Mouse (Mus musculus) midbrain, embryonic 11.5 days (tissue): ENCODE measurements around the gene Grk5. TPM values are rescaled to one million over a fixed set of nuclear protein-coding genes. Genes with fewer than 3 reads are reported as not detected.

ENCODE experiments used
- ATAC-seq: fragments of 200-750 bp; cut with Nextera tagmentation; 2 replicates; pipeline ENCODE4 v1.8.0; 2017; ENCODE audit warnings: moderate TSS enrichment, moderate library complexity; ENCODE audit not compliant: low FRiP score
- DNase-seq: peaks from one replicate; pipeline ENCODE4 v3.0.0; 2015; ENCODE audit warnings: low spot score; ENCODE audit errors: missing footprints
- H3K27ac ChIP-seq: fragments of 300-500 bp; sonication (generic); 2 replicates; pipeline ENCODE4 v1.5.1; 2014; ENCODE audit warnings: low read depth, low read length
- H3K27me3 ChIP-seq: fragments of 300-500 bp; sonication (generic); 2 replicates; pipeline ENCODE4 v1.6.1; 2014; ENCODE audit warnings: mild to moderate bottlenecking, low read length, moderate library complexity, mixed read lengths; ENCODE audit not compliant: control insufficient read depth, insufficient read depth
- H3K36me3 ChIP-seq: fragments of 300-500 bp; sonication (generic); 2 replicates; pipeline ENCODE4 v1.6.1; 2014; ENCODE audit warnings: mild to moderate bottlenecking, low read length, moderate library complexity, mixed read lengths; ENCODE audit not compliant: control insufficient read depth, insufficient read depth
- H3K4me1 ChIP-seq: fragments of 300-500 bp; sonication (generic); 2 replicates; pipeline ENCODE4 v1.6.1; 2014; ENCODE audit warnings: low read length; ENCODE audit not compliant: control insufficient read depth, insufficient read depth
- H3K4me2 ChIP-seq: fragments of 300-500 bp; sonication (generic); 2 replicates; pipeline ENCODE4 v1.6.1; 2014; ENCODE audit warnings: mild to moderate bottlenecking, moderate library complexity
- H3K4me3 ChIP-seq: fragments of 300-500 bp; sonication (generic); 2 replicates; pipeline ENCODE4 v1.5.1; 2014; ENCODE audit warnings: low read depth, low read length
- H3K9ac ChIP-seq: fragments of 300-500 bp; sonication (generic); 2 replicates; pipeline ENCODE4 v1.6.1; 2014; ENCODE audit warnings: low read length
- H3K9me3 ChIP-seq: fragments of 300-500 bp; sonication (generic); 2 replicates; pipeline ENCODE4 v1.6.1; 2016; ENCODE audit warnings: low read length; ENCODE audit not compliant: control insufficient read depth
- WGBS: fragments of 180-500 bp; shearing (Covaris S2); extraction: QIAGEN DNeasy Blood & Tissue Kit; methylation state at CpG from one replicate; pipeline ENCODE4 v1.1.7; 2014; 5-methylcytosine and 5-hydroxymethylcytosine counted together
- polyA plus RNA-seq: library from polyadenylated mRNA; unstranded; fragments of >200 nt; fragmentation: Nextera tagmentation; extraction: Ambion mirVana; gene quantifications from 2 replicates; pipeline ENCODE4 v1.2.1, GENCODE M21; 2014

Gene Grk5
- polyA plus RNA-seq, 1 experiment from 2014 or later: 2.7 TPM

- no peak for DNase-seq
- H3K9ac ChIP-seq: no peak overlapping the region
- H3K27me3 ChIP-seq: no peaks in the 10 kb centered on the region
- no peak overlapping the region for H3K27ac ChIP-seq
- no peaks in the 10 kb centered on the region for H3K4me1 ChIP-seq
- ATAC-seq: no peak
- 89% methylated on average over 2 of the region's 2 CpGs for whole genome bisulfite sequencing
- H3K9me3 ChIP-seq: no peaks in the 10 kb centered on the region
- no peak overlapping the region for H3K4me2 ChIP-seq
- H3K36me3 ChIP-seq: no peaks in the 10 kb centered on the region
- H3K4me3 ChIP-seq: no peak overlapping the region
Observed at GRCm38 (mm10) chr19:61085217-61085616, 195.7 kb downstream of the Grk5 start.

GRCm38 (mm10) chr19:61087781-61088180 lies 198.2 kb downstream of the Grk5 start:
- Histone ChIP-seq H3K4me1 (no peaks in the 10 kb centered on the region), H3K27ac (no peak overlapping the region), H3K9me3 (no peaks in the 10 kb centered on the region), H3K4me3 (no peak overlapping the region), H3K4me2 (no peak overlapping the region), H3K27me3 (no peaks in the 10 kb centered on the region), H3K36me3 (no peaks in the 10 kb centered on the region), H3K9ac (no peak overlapping the region)
- WGBS: 93% methylated on average over 1 of the region's 1 CpGs
- DNase-seq: no peak
- ATAC-seq: no peak

GRCm38 (mm10) chr19:61089001-61089400 lies 199.5 kb downstream of the Grk5 start:
- DNase-seq: no peak

GRCm38 (mm10) chr19:61090541-61090940 lies 201.0 kb downstream of the Grk5 start:
- DNase-seq (no peak), ATAC-seq (no peak)
- H3K4me2 ChIP-seq: no peak overlapping the region
- H3K9ac ChIP-seq: no peak overlapping the region
- 93% methylated on average over 4 of the region's 4 CpGs for WGBS
- no peak overlapping the region for H3K27ac ChIP-seq
- H3K36me3 ChIP-seq: no peaks in the 10 kb centered on the region
- H3K4me3 ChIP-seq: no peak overlapping the region
- H3K4me1 ChIP-seq: no peaks in the 10 kb centered on the region
- H3K9me3 ChIP-seq: no peaks in the 10 kb centered on the region
- no peaks in the 10 kb centered on the region for H3K27me3 ChIP-seq

More at GRCm38 (mm10) chr19:61089001-61089400, 199.5 kb downstream of the Grk5 start:
- H3K4me2 ChIP-seq: no peak overlapping the region
- H3K36me3 ChIP-seq: no peaks in the 10 kb centered on the region
- ATAC-seq: no peak
- H3K9ac ChIP-seq: no peak overlapping the region
- no peak overlapping the region for H3K4me3 ChIP-seq
- WGBS: 87% methylated on average over 3 of the region's 3 CpGs
- no peaks in the 10 kb centered on the region for H3K9me3 ChIP-seq
- no peaks in the 10 kb centered on the region for H3K4me1 ChIP-seq
- H3K27ac ChIP-seq: no peak overlapping the region
- H3K27me3 ChIP-seq: no peaks in the 10 kb centered on the region

- Histone ChIP-seq H3K9ac (no peak overlapping the region), H3K27ac (no peak overlapping the region), H3K4me3 (no peak overlapping the region), H3K36me3 (no peaks in the 10 kb centered on the region), H3K4me1 (no peaks in the 10 kb centered on the region), H3K4me2 (no peak overlapping the region), H3K9me3 (no peaks in the 10 kb centered on the region), H3K27me3 (no peaks in the 10 kb centered on the region)
- ATAC-seq (no peak), DNase-seq (no peak)
- 78% methylated on average over 2 of the region's 2 CpGs for WGBS
Observed at GRCm38 (mm10) chr19:61096776-61097175, 207.2 kb downstream of the Grk5 start.

- H3K27me3 ChIP-seq: no peaks in the 10 kb centered on the region
- ATAC-seq: no peak
- no peaks in the 10 kb centered on the region for H3K9me3 ChIP-seq
- 31% methylated on average over 4 of the region's 4 CpGs for WGBS
- H3K9ac ChIP-seq: no peak overlapping the region
- H3K4me2 ChIP-seq: no peak overlapping the region
- H3K36me3 ChIP-seq: no peaks in the 10 kb centered on the region
- no peak overlapping the region for H3K4me3 ChIP-seq
- no peaks in the 10 kb centered on the region for H3K4me1 ChIP-seq
- H3K27ac ChIP-seq: no peak overlapping the region
- DNase-seq: peak; percentile 90
Observed at GRCm38 (mm10) chr19:61097764-61098163, 208.2 kb downstream of the Grk5 start.

GRCm38 (mm10) chr19:61110184-61110583 lies 220.6 kb downstream of the Grk5 start:
- H3K9ac ChIP-seq: no peak overlapping the region
- DNase-seq: no peak
- H3K9me3 ChIP-seq: no peaks in the 10 kb centered on the region
- no peak for ATAC-seq
- H3K4me3 ChIP-seq: no peak overlapping the region
- H3K27me3 ChIP-seq: no peaks in the 10 kb centered on the region
- H3K27ac ChIP-seq: no peak overlapping the region
- 53% methylated on average over 2 of the region's 2 CpGs for WGBS
- H3K4me2 ChIP-seq: no peak overlapping the region
- H3K4me1 ChIP-seq: no peaks in the 10 kb centered on the region
- no peaks in the 10 kb centered on the region for H3K36me3 ChIP-seq

- 87% methylated on average over 10 of the region's 10 CpGs for WGBS
- Histone ChIP-seq H3K9me3 (no peaks in the 10 kb centered on the region), H3K4me3 (no peak overlapping the region), H3K36me3 (no peaks in the 10 kb centered on the region), H3K27me3 (no peaks in the 10 kb centered on the region), H3K4me2 (no peak overlapping the region), H3K27ac (no peak overlapping the region), H3K9ac (no peak overlapping the region), H3K4me1 (no peaks in the 10 kb centered on the region)
- no peak for ATAC-seq
- no peak for DNase-seq
Observed at GRCm38 (mm10) chr19:61131096-61131495, 241.5 kb downstream of the Grk5 start.

GRCm38 (mm10) chr19:61138655-61139054 lies 249.1 kb downstream of the Grk5 start:
- ATAC-seq (no peak), DNase-seq (no peak)
- H3K27me3 ChIP-seq: no peaks in the 10 kb centered on the region
- no peaks in the 10 kb centered on the region for H3K36me3 ChIP-seq
- peaks cover 8% of the 10 kb centered on the region; the same call in 1 of the 2 replicates for H3K4me1 ChIP-seq
- H3K27ac ChIP-seq: no peak overlapping the region
- no peak overlapping the region for H3K9ac ChIP-seq
- no peak overlapping the region for H3K4me2 ChIP-seq
- H3K9me3 ChIP-seq: no peaks in the 10 kb centered on the region
- H3K4me3 ChIP-seq: no peak overlapping the region
